Mouse (Mus musculus) ovary, postnatal 14 days (tissue): ENCODE measurements around the gene Ugdh.
"Not testable (repeated sequence)": the region's sequence is repeated elsewhere in the genome, so short reads cannot be mapped to it uniquely, and the experiment has no call there.

ENCODE experiments used
- DNase-seq: peaks from one replicate; pipeline ENCODE4 v3.0.0; 2022; ENCODE audit warnings: low spot score

Gene Ugdh

GRCm38 (mm10) chr5:65435806-65436561 lies at the start of gene Ugdh:
Ugdh (minus strand) TSS chr5:65435949.
- DNase-seq: peak; percentile 94

- no peak for DNase-seq
Measured at GRCm38 (mm10) chr5:65482996-65483395, 47.2 kb upstream of the Ugdh start.

GRCm38 (mm10) chr5:65480511-65480910 lies 44.8 kb upstream of the Ugdh start:
- DNase-seq: no peak

- no peak for DNase-seq
Measured at GRCm38 (mm10) chr5:65479681-65480445, 44.1 kb upstream of the Ugdh start.

GRCm38 (mm10) chr5:65478224-65478623 lies 42.5 kb upstream of the Ugdh start:
- no peak for DNase-seq

- DNase-seq: not testable (repeated sequence)
Measured at GRCm38 (mm10) chr5:65476739-65477138, 41.0 kb upstream of the Ugdh start.

GRCm38 (mm10) chr5:65475806-65476205 lies 40.1 kb upstream of the Ugdh start:
- DNase-seq: no peak

GRCm38 (mm10) chr5:65469766-65470165 lies 34.0 kb upstream of the Ugdh start:
- no peak for DNase-seq

GRCm38 (mm10) chr5:65466911-65467310 lies 31.2 kb upstream of the Ugdh start:
- no peak for DNase-seq

GRCm38 (mm10) chr5:65460361-65460760 lies 24.6 kb upstream of the Ugdh start:
- no peak for DNase-seq

GRCm38 (mm10) chr5:65459454-65459853 lies 23.7 kb upstream of the Ugdh start:
- DNase-seq: no peak

- no peak for DNase-seq
Measured at GRCm38 (mm10) chr5:65457846-65458245, 22.1 kb upstream of the Ugdh start.

- DNase-seq: no peak
Measured at GRCm38 (mm10) chr5:65457086-65457827, 21.5 kb upstream of the Ugdh start.

- no peak for DNase-seq
Measured at GRCm38 (mm10) chr5:65454771-65455170, 19.0 kb upstream of the Ugdh start.

GRCm38 (mm10) chr5:65448941-65449340 lies 13.2 kb upstream of the Ugdh start:
- no peak for DNase-seq

GRCm38 (mm10) chr5:65447826-65448225 lies 12.1 kb upstream of the Ugdh start:
- DNase-seq: no peak

- DNase-seq: no peak
Measured at GRCm38 (mm10) chr5:65446756-65447155, 11.0 kb upstream of the Ugdh start.

GRCm38 (mm10) chr5:65444981-65445380 lies 9.2 kb upstream of the Ugdh start:
- no peak for DNase-seq

GRCm38 (mm10) chr5:65438041-65438440 lies 2.3 kb upstream of the Ugdh start:
- DNase-seq: no peak

- DNase-seq: no peak
Measured at GRCm38 (mm10) chr5:65435363-65435805, 365 bp downstream of the Ugdh start.

GRCm38 (mm10) chr5:65434471-65435362 lies 1.0 kb downstream of the Ugdh start:
- no peak for DNase-seq

- no peak for DNase-seq
Measured at GRCm38 (mm10) chr5:65429441-65429840, 6.3 kb downstream of the Ugdh start.
